Mouse (Mus musculus) ovary, postnatal 36 days (tissue): ENCODE measurements at regions not wholly inside any gene's neighbourhood (a gene's known extent, or its start where the extent isn't known, plus 50 kb on each side); places are given as distances from the start of the nearest gene placed in this dataset.

ENCODE experiments used
- DNase-seq: peaks from one replicate; pipeline ENCODE4 v3.0.0; 2022; ENCODE audit warnings: low spot score, mixed read lengths

DNA sequence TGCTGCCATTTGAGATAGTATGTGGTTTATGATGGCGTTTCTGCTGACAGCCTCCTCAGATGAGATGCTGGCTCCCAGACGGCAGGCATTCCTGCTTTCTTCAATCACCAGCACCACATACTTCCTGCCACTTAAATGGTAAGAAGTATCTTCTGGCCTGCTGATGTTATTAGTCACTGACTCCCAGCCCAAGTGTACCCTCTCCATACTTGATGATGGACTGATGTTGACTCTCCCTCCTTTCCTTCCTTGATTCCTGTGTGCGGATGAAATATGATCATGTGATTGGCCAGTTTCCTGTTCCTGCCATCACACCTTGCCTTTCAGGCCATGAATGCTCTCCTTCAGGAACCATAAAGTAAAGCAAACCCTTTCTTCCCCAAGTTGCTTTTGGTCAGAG is 50.8 kb upstream of the Rpl10-ps3 start:
- DNase-seq, result no peak

DNA sequence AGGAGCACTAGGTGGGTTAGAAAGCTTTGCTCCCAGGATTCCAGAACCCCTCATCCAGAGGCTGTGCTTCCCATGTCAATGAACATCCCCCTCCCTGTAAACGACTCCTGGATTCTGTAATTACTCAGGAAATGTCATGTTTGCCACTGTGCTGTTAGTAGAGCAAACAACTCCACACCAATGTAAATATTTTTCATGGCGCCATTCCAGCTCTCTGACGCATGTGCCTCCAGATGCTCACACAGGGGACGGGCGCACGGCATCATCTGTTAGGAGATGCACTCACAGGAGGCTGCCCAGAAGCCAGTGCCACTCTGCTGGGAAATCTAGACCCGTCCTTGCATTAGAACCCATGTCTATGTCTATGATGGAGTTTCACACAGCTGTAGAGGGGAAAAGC is 51.3 kb upstream of the Rpl10-ps3 start:
- no peak for DNase-seq

DNA sequence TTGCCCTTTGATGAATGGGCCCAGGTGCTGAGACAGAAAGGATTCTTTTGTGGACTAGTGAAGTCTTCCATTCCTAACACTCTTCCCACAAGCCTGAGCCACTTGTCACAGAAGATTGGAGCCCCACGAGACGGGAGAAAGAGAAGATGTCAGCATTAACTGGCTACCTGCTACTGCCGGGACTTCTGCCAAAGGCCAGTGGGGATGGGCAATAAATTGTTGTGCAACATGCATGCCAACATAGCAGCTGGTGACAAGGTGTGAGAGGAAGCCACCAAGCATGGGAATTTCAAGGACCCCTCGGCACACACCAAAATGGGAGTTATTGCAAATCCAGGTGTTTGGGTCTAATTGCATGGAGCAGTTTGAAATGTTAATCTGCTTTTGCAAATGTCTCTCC is 63.6 kb upstream of the Rpl10-ps3 start:
- DNase-seq, result no peak

DNA sequence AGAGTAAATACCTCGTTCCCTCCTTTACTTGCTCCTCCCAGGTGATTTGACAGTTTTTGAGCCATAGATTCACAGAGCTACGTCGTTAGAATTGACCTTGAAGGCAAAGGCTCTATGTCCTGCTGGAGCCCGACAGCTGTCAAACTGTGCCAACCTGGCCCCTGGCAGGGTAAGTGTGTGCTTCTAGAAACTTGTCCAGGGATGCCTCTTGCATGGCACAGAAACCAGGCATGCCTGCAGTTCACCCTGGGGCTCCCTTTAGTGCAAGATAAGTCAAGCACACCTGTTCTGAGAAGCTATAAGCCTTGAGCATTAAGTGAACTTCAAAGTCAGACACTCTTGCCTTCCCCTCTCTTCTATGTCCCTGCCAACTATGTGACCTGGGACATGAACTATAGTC is 64.1 kb upstream of the Rpl10-ps3 start:
- DNase-seq, result no peak

DNA sequence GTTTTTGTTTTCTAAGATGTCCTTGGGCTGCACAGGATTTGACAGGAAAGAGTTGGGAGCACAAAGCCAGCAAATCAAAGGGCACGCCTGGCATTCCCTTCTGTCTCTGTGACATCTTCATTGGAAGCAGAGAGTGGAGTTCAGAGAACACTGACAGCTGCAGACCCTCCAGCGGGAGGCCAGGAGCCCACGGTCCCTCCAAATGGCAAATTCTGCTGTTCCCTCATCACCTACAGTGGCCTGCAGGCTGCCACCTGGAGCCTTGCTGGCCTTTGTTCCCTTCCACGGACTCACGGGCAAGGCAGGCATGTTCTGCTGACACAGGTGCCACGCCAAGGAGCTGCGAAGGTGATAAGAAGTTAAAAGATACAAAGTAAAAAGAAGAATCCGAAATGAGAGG is 68.2 kb upstream of the Rpl10-ps3 start:
- no peak for DNase-seq

DNA sequence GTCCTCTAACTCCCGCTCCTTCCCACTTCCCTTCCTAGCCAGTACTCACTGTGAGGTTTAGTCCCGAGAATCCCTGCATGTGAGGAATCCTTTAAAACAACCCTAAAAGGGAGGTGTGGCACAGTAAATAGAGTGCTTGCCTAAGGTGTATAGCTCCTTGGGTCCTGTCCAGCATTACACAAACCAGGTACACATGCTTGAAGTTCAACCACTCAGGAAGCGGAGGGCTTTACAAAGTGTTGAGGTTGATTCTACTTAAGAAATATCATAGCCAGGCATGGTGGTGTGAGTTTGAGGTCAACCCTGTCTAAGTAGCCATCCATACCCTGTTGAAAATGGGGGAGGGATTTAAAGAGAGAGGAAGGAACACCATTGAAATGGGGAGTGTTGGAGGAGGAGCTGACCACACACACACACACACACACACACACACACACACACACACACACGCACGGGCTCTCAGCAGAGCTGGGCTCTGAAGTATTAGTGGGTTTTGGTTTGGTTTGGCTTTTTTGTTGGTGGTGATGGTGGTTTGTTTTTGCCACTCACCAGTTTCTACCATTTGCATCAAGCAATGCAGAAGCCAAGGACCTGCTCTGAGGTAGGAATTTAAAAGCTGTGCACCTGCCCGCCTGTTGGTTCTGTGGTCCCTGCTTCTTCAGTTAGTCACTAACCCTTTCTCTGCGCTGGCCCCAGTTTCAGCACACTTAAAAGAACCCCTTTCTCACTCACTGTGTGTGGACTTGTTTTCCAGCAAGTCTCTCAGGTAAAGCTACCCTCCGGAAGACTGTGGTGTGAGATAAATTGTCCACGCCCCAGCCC is 69.0 kb upstream of the Rpl10-ps3 start:
- DNase-seq, result no peak

DNA sequence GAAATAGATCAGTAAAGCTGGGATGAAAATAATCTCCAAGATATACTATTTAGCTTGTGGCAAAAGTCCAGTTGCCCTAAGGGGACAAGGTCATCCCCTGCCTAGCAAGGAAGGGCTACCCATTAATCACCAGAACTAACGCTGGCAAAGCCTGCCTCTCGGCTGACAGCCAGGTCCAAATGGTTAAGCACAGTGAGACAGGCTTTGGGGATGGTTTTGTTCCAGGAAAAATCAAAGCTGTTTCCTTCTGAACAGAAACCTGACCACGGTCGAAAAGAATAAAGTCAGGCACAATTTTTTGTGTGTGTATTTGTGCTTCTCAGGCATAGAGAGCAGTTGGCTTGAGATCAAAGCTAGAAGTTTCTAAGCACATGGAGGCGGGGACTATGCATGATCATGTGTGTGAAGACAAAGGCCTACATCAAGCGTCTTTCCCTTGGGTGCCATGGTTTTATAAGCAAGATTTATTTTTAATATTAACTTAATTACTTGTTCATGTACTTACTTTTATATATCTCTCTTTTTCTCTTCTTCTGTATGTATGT is 70.1 kb upstream of the Rpl10-ps3 start:
- DNase-seq, result peak; percentile 19

DNA sequence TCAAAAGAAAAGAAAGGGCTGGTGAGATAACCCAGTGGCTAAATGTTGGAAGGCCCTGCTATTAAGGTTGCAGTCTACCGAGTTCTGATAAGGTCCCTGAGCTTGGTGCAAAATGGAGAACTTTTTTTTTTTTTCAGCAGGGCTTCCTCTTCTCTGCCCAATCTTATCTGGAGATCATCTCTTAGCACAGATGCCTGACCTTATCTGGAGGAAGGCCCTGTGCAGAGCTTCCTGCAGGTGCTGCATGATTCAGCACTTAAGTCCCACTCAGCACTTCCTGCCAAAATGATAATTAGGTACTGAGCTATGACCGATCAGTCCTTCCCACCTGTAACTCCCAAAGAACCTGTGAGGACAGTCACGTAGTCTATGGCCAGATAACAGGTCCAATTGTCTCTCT is 71.9 kb upstream of the Rpl10-ps3 start:
- DNase-seq, result no peak

DNA sequence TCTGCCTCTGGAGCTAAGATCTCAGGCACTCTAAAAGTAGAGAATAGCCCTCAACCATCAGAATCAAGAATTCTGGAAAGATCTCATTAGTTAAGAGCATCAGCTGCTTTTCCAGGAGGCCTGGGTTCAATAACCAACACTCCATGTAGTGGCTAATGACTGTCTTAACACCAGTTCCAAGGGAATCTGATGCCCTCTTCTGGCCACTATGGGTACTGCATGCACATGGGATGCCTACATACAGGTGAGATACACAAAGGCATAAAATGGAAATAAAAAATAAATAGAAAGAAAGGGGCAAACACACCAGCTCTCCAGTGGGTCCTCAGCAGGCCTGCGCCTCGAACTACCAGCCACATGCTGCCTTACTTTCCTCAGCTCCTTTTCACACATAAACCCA is 73.3 kb upstream of the Plet1 start:
- DNase-seq, result no peak

DNA sequence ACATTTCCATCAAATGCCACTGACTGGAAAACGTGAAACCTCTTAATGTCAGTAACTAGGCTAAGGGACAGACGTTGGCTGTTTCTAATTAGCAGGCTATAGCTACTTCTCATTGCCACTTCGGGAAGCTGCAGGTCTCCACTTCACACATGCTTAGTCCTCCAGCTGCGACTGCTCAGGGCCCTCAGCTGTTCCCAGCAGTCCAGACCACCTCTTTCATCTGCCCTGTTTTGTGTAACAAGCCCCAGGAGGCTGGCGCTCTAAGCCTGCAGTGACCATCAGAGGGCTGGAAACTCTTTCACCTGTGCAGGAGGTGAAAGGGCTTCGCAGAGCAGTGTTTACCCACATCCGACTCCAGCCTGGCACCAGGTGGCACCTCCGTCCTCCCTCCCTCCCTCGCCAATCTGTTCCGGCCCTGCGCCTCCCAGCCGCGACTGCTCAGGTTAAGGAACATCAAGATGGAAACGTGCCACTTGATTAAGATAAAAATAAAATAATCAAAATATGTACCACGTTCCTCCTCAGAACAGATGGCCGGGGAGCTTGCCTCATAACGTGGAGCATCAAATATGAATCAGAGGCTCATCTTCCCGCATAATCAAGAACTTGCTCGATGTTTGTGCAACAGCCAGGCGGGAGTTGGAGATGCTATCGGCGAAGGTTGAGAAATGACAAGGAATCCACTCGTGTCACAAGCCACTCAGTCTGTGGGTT is 72.6 kb upstream of the Plet1 start:
- DNase-seq, result no peak

DNA sequence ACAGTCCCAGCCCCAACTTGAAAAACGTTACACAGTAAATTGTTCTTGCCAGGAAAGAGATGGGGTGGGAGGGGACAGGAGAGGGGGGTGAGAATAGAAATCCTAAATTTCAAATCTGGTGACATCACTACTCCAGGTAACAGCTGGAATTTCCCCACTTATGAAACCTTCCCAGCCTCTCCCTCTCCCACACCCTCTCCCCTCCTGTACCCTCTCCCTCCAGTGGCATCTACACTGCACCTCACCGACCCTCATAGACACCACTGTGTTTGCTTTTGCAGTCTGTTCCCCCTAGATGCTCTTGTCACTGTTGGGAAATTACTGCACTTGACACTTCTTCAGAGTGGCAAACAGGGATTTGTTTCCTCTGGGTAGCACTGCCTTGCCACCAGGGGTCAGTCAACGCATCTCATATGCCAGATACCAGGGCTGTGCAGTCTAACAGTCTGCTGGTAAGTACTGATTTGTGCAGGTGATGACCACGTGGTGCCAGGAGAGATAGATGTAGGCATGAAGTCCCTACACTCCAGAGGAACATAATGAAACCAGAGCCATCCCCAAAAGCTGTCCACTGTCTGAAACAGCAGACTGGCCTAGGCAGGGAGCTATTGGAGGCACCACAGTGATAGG is 68.3 kb upstream of the Plet1 start:
- no peak for DNase-seq

DNA sequence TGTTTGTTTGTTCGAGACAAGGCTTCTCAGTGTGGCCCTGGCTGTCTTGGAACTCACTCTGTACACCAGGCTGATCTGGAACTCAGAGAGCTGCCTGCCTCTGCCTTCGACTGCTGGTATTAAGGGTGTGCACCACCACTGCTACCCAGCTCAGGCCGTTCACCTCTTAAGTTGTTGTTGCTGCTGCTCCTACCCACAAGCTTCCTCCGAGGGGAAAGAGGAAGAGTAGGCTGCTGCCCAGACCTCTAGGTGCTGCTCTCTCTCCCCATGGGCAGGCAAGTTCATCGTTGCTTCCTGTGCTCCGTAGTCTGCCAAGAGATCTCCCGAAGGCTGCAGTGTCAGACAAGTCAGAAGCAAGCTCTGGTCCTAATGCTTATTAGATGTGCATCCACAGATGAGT is 64.2 kb upstream of the Plet1 start:
- DNase-seq, result no peak

DNA sequence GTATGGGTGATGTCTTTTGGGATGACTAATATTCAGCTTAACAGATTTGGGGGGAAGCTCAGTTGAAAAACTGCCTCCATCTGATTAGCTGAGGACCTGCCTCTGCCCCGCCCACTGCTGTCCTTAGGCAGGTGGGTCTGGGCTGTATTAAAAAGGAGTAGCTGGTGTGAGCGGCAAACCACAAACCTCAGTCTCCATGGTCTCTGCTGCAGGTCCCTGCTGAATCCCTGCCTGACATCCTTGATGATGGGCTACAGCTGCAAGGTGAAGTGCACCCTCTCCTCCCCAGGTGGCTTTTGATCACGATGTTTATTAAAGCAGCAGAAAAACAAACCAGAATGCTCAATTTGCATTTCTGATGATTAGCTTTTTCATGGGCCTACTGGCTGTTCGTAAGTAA is 60.8 kb upstream of the Plet1 start:
- no peak for DNase-seq

DNA sequence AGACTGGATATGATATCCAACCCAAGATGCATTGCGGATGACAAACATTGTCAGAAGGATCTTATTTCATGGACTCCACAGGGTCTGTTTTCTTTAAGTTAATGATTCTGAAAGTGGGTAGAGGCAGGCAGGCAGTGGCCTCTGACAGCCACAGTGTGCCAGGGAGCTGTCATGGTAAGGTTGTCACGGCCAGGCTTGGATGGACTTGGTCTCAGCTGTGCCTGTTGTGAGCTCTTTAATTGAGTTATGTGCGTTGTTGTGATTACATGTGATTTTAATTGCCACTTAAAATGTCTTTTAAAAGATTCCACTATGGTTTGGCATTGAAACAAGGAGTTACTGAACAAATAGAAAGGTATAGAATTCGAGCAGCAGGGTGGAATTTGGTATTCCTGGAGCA is 60.3 kb upstream of the Plet1 start:
- DNase-seq, result no peak

DNA sequence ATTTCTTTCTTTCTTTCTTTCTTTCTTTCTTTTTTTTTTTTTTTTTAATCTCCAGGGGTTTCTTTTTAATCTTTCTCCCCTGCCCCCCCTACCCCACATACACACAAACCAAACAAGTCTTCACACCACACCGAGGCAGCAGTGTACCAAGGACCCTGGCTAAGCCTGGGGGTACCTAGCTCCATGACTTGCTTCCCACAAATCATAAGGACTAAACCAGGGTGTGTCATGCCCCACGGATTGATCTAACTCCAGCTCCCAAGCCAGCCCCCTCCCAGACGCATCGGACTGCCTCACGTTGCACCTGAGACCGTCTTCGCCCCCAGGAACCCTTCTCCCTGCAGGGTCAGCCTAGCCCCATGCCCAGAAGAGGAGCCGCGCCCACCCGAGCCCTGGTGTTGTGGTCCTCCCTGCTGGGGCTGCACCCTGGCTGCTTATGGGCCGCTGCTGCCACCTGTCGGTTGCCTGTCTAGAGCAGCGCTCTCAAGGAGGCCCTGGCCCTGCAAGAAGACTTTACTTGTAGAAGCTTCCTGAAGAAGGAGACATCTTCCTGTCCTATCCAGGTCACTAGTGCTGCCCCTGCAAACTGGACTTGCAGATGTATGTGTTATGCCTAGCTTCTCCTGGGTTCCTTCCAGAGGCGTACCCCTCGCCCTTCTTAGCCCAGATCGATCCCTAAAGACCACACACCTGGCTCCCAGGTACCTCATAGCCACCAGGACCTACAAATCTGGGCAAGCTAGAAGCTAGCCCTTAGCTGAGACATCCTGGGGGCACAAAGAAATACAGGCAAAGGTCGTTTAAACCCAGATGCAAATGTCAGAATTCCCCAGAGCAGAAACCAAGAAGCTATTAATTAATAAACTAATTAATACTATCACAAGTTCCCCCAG is 56.2 kb upstream of the Plet1 start:
- DNase-seq, result peak; percentile 77

DNA sequence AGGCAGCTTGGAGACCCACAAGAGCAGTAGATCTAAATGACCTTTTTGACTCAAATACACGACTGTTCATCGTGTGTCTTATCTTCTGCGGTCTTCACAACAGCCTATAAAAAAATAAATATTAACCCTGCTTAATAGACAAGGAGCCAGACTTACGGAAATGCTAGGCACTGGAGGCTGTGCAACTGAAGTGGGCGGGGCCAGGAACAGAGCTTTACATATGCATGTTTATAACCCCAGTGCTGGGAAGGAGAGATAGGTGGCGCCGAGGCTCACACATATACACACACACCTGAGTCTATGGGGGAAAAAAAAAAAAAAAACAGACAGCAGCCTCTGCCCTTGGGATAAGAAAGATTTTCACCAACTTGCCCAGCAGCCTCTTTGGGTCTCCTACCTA is 55.6 kb upstream of the Plet1 start:
- DNase-seq, result no peak

DNA sequence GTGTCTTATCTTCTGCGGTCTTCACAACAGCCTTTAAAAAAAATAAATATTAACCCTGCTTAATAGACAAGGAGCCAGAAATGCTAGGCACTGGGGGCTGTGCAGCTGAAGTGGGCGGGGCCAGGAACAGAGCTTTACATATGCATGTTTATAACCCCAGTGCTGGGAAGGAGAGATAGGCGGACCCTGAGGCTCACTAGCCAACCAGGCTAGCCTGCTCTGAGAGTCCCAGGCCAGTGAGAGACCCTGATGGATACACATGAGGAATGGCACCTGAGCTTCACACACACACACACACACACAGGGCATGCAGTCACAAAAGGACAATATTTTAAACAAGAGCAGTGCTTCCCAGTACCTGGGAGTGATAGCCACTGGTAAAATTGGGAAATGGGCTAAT is 54.1 kb upstream of the Plet1 start:
- DNase-seq, result no peak

DNA sequence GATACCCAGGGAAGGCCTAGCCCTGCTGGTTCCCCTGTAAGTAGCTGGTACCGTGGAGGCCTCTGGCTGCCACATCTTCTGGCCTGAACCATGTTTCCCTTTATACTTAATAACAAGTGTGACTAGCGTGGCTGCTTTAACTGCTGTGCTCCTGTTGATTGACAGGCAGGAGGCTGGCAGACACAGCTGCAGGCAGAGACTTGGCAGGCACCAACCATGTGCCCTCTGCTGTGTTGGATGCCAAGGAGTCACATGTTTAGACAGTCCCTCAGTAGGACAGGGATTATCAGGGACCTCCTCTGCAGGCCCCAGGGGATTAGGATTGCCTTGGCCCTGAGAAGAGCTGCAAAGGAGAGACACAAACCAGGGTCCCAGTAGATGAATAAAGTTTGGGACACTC is 53.6 kb upstream of the Plet1 start:
- DNase-seq, result peak; percentile 25

DNA sequence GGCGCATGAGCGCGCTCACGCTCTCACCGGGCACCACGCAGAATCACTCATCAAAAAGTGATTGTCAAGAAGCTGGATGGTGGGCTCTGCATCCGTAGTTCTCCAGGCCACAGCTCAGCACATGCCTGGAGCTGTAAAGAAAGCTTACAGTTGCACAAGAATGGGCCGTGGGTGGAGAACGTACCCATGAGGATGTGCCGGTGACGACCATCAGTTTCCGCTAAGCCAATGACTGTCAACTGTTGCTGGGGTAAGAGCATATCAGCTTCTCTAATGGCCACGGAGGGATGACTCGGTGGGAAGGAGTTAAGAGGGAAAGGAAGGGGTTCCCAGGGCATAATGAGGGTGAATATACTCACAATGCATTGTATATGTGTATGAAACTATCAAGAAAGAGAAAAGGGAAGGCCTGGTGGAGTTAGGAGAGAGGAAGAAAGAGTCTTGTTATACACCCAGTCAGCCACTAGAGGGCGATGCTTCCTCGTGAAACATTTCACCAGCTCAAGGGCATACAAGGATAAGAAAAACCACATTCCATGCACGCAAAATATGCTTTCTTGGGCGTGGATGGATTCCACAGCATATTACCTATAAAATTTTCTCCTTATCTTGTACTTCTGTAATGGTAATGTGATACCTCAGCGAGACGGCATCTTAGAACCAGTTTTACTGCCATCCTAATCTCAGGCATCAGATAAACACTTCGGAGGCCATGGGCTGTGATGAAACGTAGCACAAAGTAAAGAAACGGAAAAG is 50.4 kb upstream of the Plet1 start:
- peak; percentile 30 for DNase-seq
